Mouse (Mus musculus) heart, postnatal 0 days (tissue): ENCODE measurements around the gene Syce3. TPM values are rescaled to one million over a fixed set of nuclear protein-coding genes. Genes with fewer than 3 reads are reported as not detected.

Experiments
- ATAC-seq: fragments of 200-750 bp; cut with Nextera tagmentation; 2 replicates; pipeline ENCODE4 v1.8.0; 2017; ENCODE audit warnings: low read depth, moderate number of reproducible peaks, moderate library complexity; ENCODE audit not compliant: insufficient read depth
- DNase-seq: peaks from one replicate; pipeline ENCODE4 v3.0.0-alpha.2; 2016; ENCODE audit warnings: low spot score
- H3K27ac ChIP-seq: fragments of 300-500 bp; sonication (generic); 2 replicates; pipeline ENCODE4 v1.5.1; 2014; ENCODE audit warnings: low read depth, mild to moderate bottlenecking
- H3K27me3 ChIP-seq: fragments of 300-500 bp; sonication (generic); 2 replicates; pipeline ENCODE4 v1.6.1; 2014; ENCODE audit warnings: low read length, mixed read lengths; ENCODE audit not compliant: control insufficient read depth, insufficient read depth
- H3K36me3 ChIP-seq: fragments of 300-500 bp; sonication (generic); replicated peaks from 2 replicates; pipeline ENCODE4 v1.6.1; 2014; ENCODE audit warnings: low read length, mixed read lengths; ENCODE audit not compliant: control insufficient read depth, insufficient read depth
- H3K4me1 ChIP-seq: fragments of 300-500 bp; sonication (generic); 2 replicates; pipeline ENCODE4 v1.6.1; 2014; ENCODE audit warnings: antibody characterized with exemption; ENCODE audit not compliant: control insufficient read depth, insufficient read depth
- H3K4me2 ChIP-seq: fragments of 300-500 bp; sonication (generic); 2 replicates; pipeline ENCODE4 v1.6.1; 2014; ENCODE audit warnings: low read depth, mild to moderate bottlenecking, low read length, moderate library complexity
- H3K4me3 ChIP-seq: fragments of 300-500 bp; sonication (generic); 2 replicates; pipeline ENCODE4 v1.5.1; 2014; ENCODE audit warnings: low read depth, low read length
- H3K9ac ChIP-seq: fragments of 300-500 bp; sonication (generic); replicated peaks from 2 replicates; pipeline ENCODE4 v1.6.1; 2014; ENCODE audit warnings: low read depth, low read length, mixed read lengths
- H3K9me3 ChIP-seq: fragments of 300-500 bp; sonication (generic); replicated peaks from 2 replicates; pipeline ENCODE4 v1.6.1; 2016; ENCODE audit warnings: low read length; ENCODE audit not compliant: control insufficient read depth
- CTCF ChIP-seq: IDR thresholded peaks from 2 replicates; pipeline ENCODE4 v1.5.1; 2016; ENCODE audit warnings: antibody characterized with exemption, control low read depth, low read depth
- EP300 ChIP-seq: IDR thresholded peaks from 2 replicates; pipeline ENCODE4 v1.6.1; 2016; ENCODE audit warnings: antibody characterized with exemption, low read depth
- WGBS: fragments of 180-500 bp; shearing (Covaris S2); extraction: QIAGEN DNeasy Blood & Tissue Kit; methylation state at CpG from one replicate; pipeline ENCODE4 v1.1.7; 2014; 5-methylcytosine and 5-hydroxymethylcytosine counted together
- polyA plus RNA-seq: library from polyadenylated mRNA; unstranded; fragments of >200 nt; fragmentation: Nextera tagmentation; extraction: Ambion mirVana; gene quantifications from 2 replicates; pipeline ENCODE4 v1.2.1, GENCODE M21; 2015
- total RNA-seq: library from RNA; depleted of rRNA; stranded (reverse); fragments of >200 nt; gene quantifications from 2 replicates; pipeline ENCODE4 v1.2.3, GENCODE M21; 2014; ENCODE audit warnings: low replicate concordance

Syce3 gene
- total and polyA plus RNA-seq, 2 experiments from 2014 or later = not detected

GRCm38 (mm10) chr15:89372068-89372467 is 38.2 kb downstream of the Syce3 start:
- Histone ChIP-seq H3K4me1 (peaks cover 8% of the 10 kb centered on the region; the same call in 1 of the 2 replicates), H3K9ac (no peak overlapping the region), H3K9me3 (no peaks in the 10 kb centered on the region), H3K27me3 (peaks cover 11% of the 10 kb centered on the region), H3K4me2 (no peak overlapping the region), H3K36me3 (peaks cover 51% of the 10 kb centered on the region), H3K27ac (no peak overlapping the region), H3K4me3 (no peak overlapping the region)
- WGBS = 86% methylated on average over 13 of the region's 13 CpGs
- ATAC-seq (no peak), DNase-seq (no peak)
- TF ChIP-seq EP300 (no peak), CTCF (no peak)

- ATAC-seq (no peak), DNase-seq (no peak)
- H3K9me3 ChIP-seq = no peaks in the 10 kb centered on the region
- H3K9ac ChIP-seq = no peak overlapping the region
- H3K4me1 ChIP-seq = no peaks in the 10 kb centered on the region
- no peaks in the 10 kb centered on the region for H3K27me3 ChIP-seq
- 81% methylated on average over 4 of the region's 4 CpGs for WGBS
- no peak overlapping the region for H3K4me3 ChIP-seq
- H3K27ac ChIP-seq = no peak overlapping the region
- peaks cover 99% of the 10 kb centered on the region for H3K36me3 ChIP-seq
- TF ChIP-seq EP300 = no peak
- no peak for TF ChIP-seq CTCF
- H3K4me2 ChIP-seq = no peak overlapping the region
Measured at GRCm38 (mm10) chr15:89365141-89365551, 45.2 kb downstream of the Syce3 start.

- TF ChIP-seq CTCF = no peak
- TF ChIP-seq EP300 = no peak
- H3K4me3 ChIP-seq = no peak overlapping the region
Measured at GRCm38 (mm10) chr15:89363051-89363450, 47.3 kb downstream of the Syce3 start.

GRCm38 (mm10) chr15:89358784-89359183 is 51.5 kb downstream of the Syce3 start:
- 36% methylated on average over 3 of the region's 3 CpGs for whole genome bisulfite sequencing

More at GRCm38 (mm10) chr15:89363051-89363450, 47.3 kb downstream of the Syce3 start:
- DNase-seq = no peak
- Histone ChIP-seq H3K9me3 (no peaks in the 10 kb centered on the region), H3K27ac (no peak overlapping the region), H3K27me3 (no peaks in the 10 kb centered on the region), H3K9ac (no peak overlapping the region), H3K4me2 (no peak overlapping the region), H3K4me1 (no peaks in the 10 kb centered on the region), H3K36me3 (peaks cover 78% of the 10 kb centered on the region)
- WGBS = 77% methylated on average over 7 of the region's 7 CpGs
- no peak for ATAC-seq

GRCm38 (mm10) chr15:89356372-89356771 is 53.9 kb downstream of the Syce3 start:
- Histone ChIP-seq H3K27ac (peak overlapping the region; percentile 89), H3K36me3 (peaks cover 36% of the 10 kb centered on the region), H3K4me2 (peak overlapping the region; percentile 90), H3K4me3 (peak overlapping the region; percentile 77), H3K4me1 (peaks cover 22% of the 10 kb centered on the region; the same call in 1 of the 2 replicates), H3K9ac (peak overlapping the region; percentile 79), H3K27me3 (no peaks in the 10 kb centered on the region), H3K9me3 (no peaks in the 10 kb centered on the region)
- ATAC-seq = peak; percentile 43
- WGBS = 1% methylated on average over 15 of the region's 15 CpGs
- TF ChIP-seq CTCF = no peak
- TF ChIP-seq EP300 = no peak
- DNase-seq = peak; percentile 85

More at GRCm38 (mm10) chr15:89358784-89359183, 51.5 kb downstream of the Syce3 start:
- no peak for DNase-seq
- Histone ChIP-seq H3K27me3 (no peaks in the 10 kb centered on the region), H3K4me3 (no peak overlapping the region), H3K36me3 (peaks cover 36% of the 10 kb centered on the region), H3K9ac (no peak overlapping the region), H3K27ac (no peak overlapping the region), H3K4me1 (peaks cover 22% of the 10 kb centered on the region; the same call in 1 of the 2 replicates), H3K4me2 (no peak overlapping the region), H3K9me3 (no peaks in the 10 kb centered on the region)
- TF ChIP-seq CTCF (no peak), EP300 (no peak)
- ATAC-seq = no peak
